11 mouse cellular contexts compared by ENCODE assay signal in the genomic region with DNA sequence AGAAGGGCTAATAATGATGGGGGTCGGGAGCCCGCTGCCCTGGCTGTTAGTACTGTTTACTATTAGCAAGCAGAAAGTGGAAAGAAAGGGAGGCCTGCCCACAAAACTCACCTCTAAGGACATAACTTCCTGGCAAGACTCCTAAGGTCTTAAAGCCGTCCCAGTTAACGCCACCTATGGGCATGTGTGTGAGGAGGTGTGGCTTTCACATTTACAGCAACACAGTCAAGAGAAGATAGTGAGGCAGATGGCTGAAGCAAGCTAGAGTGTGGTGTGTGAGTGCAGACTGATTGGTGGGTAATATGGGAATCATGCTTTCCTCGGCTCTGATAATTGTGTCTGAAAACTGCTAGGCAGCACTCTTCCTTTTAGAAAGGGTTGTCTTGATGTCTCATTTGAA. TPM values are rescaled to one million over a fixed set of nuclear protein-coding genes. Genes with fewer than 3 reads are reported as not detected.
A peak's percentile ranks its signal among the peaks of the same experiment; 100 is the strongest.
DNase-seq lines count a peak whose midpoint lies in the region; ATAC-seq lines count a peak whose summit lies in the region.
"Had no signal": no experiment of that assay in that cellular context is flagged by ENCODE, and none has a peak within 500 bp of the region (broad histone marks: within the 10 kb centered on the region; RNA-seq: fewer than 3 reads in every experiment).

No protein-coding gene starts in this region.

- H3K4me3 ChIP-seq in limb, embryonic 12.5 days (replicated peaks), result no peak overlapping the region
- no peak overlapping the region for H3K4me3 ChIP-seq in limb, embryonic 10.5 days
- H3K4me3 ChIP-seq: embryonic facial prominence, embryonic 12.5 days; midbrain, embryonic 10.5 days had no signal

- H3K36me3 ChIP-seq in limb, embryonic 12.5 days, result no peaks in the 10 kb centered on the region
- H3K36me3 ChIP-seq in limb, embryonic 10.5 days, result no peaks in the 10 kb centered on the region
- H3K36me3 ChIP-seq: embryonic facial prominence, embryonic 12.5 days; midbrain, embryonic 10.5 days had no signal

- no peak overlapping the region for H3K4me2 ChIP-seq in limb, embryonic 12.5 days
- H3K4me2 ChIP-seq: embryonic facial prominence, embryonic 12.5 days had no signal

- H3K4me1 ChIP-seq in limb, embryonic 12.5 days (replicated peaks), result peaks cover 92% of the 10 kb centered on the region
- peaks cover 90% of the 10 kb centered on the region for H3K4me1 ChIP-seq in limb, embryonic 10.5 days

- H3K9ac ChIP-seq in limb, embryonic 12.5 days (replicated peaks), result no peak overlapping the region
- H3K9ac ChIP-seq: embryonic facial prominence, embryonic 12.5 days had no signal

- no peak for ATAC-seq in limb, embryonic 12.5 days (ENCODE audit: insufficient number of reproducible peaks, insufficient read depth, low FRiP score, low TSS enrichment, low read depth)
- peak; percentile 28; the same call in 1 of the 2 replicates for ATAC-seq in granulocyte monocyte progenitor cell, adult 5-6 weeks (replicated peaks; ENCODE audit: poor library complexity, severe bottlenecking)

- no peaks in the 10 kb centered on the region for H3K9me3 ChIP-seq in limb, embryonic 12.5 days
- no peaks in the 10 kb centered on the region for H3K9me3 ChIP-seq in limb, embryonic 10.5 days (replicated peaks)
- H3K9me3 ChIP-seq: embryonic facial prominence, embryonic 12.5 days; midbrain, embryonic 10.5 days had no signal

- peak overlapping the region; percentile 7; the same call in 1 of the 2 replicates for H3K27ac ChIP-seq in limb, embryonic 12.5 days
- H3K27ac ChIP-seq in limb, embryonic 10.5 days, result no peak overlapping the region
- H3K27ac ChIP-seq: embryonic facial prominence, embryonic 12.5 days had no signal

- DNase-seq in limb, embryonic 10.5 days (ENCODE audit: low spot score), result no peak
- peak; percentile 62 for DNase-seq in brain, adult 2 months (ENCODE audit: low read depth, low spot score)
- DNase-seq in naive thymus-derived CD4-positive, alpha-beta T cell, adult 2 months (ENCODE audit: low read depth), result peak; percentile 74
- no peak for DNase-seq in layer of hippocampus, postnatal 10 days (ENCODE audit: low spot score in 2 of 2)
- no peak for DNase-seq in gastrocnemius, postnatal 25 days
- DNase-seq in ovary, postnatal 36 days (ENCODE audit: low spot score), result no peak
- DNase-seq: kidney, adult 8-10 months had no signal

- no peaks in the 10 kb centered on the region for H3K27me3 ChIP-seq in limb, embryonic 12.5 days
- no peaks in the 10 kb centered on the region for H3K27me3 ChIP-seq in limb, embryonic 10.5 days (ENCODE audit: low read depth, poor library complexity, severe bottlenecking)
- H3K27me3 ChIP-seq: embryonic facial prominence, embryonic 12.5 days had no signal

- WGBS in limb, embryonic 12.5 days, result 23% methylated on average over 5 of the region's 5 CpGs
- 33% methylated on average over 5 of the region's 5 CpGs for WGBS in limb, embryonic 10.5 days

RNA-seq across cellular contexts. Expression of gene Map4k4, which starts 48.5 kb away (rescaled TPM):
- 62.1 and 62.6 TPM in 2 replicates for polyA plus RNA-seq in limb, embryonic 12.5 days (2016; fragmentation: Nextera tagmentation; extraction: Ambion mirVana)
- polyA plus RNA-seq in limb, embryonic 10.5 days (2016; fragmentation: Nextera tagmentation; extraction: Ambion mirVana), result 33.8 and 45.4 TPM in 2 replicates
- total RNA-seq in granulocyte monocyte progenitor cell, adult 5-6 weeks (2014; fragmentation: Nextera tagmentation), result 24.6 and 38.5 TPM in 2 replicates
- total RNA-seq in granulocyte monocyte progenitor cell, adult 5-6 weeks (2017), result 58.2 and 64.7 TPM in 2 replicates
- total RNA-seq in layer of hippocampus, postnatal 10 days (2021), result 100 to 1,000 TPM; 238 to 240 TPM
- 10 to 100 TPM; 32.6 to 36.0 TPM for total RNA-seq in gastrocnemius, postnatal 25 days (2021)

Comparison
In these comparisons a context has a peak if more than half of its experiments do, and no peak if none do; other contexts are left out.
1. DNase-seq: peak in brain, adult 2 months (single experiment) and naive thymus-derived CD4-positive, alpha-beta T cell, adult 2 months (single experiment); none in limb, embryonic 10.5 days (single experiment), layer of hippocampus, postnatal 10 days (0 of 2), gastrocnemius, postnatal 25 days (single experiment) and ovary, postnatal 36 days (single experiment).